Mouse (Mus musculus): ENCODE measurements around the gene Fam160b1.

Fam160b1 gene

DNA sequence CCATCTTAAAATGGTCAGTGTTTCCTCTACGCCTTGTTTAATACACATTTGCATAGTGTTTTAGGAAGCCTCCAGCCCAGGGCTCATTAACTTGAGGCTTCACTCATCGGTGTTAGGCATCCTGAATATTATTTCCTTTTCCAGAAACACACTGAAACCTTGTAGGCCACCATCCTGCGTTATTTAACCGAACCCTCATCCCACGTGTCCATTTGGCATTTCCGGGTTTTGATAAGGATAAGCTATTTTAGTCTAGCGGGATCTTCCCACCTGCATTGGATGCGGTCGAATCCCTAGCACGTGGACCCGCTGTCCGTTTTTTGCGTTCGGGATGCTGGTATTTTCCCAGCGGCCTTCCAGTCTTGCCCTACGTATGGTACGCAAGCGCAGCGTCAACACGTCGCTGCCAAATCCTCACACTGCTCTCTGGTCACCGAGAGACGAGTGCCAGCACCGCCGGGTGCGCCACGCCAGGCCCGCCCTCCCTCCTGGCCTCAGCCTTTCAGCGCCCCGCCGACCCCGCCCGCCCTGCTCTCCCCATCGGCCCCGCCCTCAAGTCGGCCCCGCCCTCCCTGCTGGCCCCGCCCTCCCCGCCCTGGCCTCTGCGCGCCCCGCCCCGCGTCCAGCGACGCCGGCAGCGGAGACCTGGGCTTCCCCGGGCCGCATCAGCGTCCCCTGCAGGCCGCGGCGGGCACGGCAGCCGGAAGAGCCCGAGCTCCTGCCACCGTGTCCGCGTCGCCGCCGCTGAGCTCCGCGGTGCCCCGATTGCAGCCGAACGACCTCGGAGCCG, at the start of gene Fam160b1:
Gene Fam160b1, plus strand, starts transcription at position 340 of the 790 bp plus-strand sequence.
- CTCF ChIA-PET: interaction anchor here (0.6 kb wide), 1 partner anchor 35 kb away, joined by 3 read pairs; no protein-coding TSS in a partner anchor

DNA sequence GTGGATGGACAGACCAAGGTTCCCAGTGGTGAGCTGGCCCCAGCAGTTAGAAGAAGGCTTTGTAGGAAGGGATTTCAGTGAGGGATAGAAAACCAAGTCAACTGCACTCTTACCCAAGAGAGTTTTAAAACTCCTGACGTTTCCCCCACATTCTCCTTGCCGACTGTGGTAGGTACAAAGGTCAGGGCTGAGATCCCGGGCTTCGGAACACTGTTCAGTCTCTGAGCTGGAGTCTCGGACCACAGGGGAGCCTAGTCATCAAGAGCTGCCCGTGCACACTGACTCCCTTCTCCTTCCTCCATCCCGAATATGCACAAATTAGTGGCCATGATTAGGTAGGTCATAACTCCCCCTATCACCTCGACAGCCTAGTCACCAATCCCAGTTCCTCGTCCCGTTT, 47.3 kb upstream of the Fam160b1 start:
- CTCF ChIA-PET: no interaction called here

DNA sequence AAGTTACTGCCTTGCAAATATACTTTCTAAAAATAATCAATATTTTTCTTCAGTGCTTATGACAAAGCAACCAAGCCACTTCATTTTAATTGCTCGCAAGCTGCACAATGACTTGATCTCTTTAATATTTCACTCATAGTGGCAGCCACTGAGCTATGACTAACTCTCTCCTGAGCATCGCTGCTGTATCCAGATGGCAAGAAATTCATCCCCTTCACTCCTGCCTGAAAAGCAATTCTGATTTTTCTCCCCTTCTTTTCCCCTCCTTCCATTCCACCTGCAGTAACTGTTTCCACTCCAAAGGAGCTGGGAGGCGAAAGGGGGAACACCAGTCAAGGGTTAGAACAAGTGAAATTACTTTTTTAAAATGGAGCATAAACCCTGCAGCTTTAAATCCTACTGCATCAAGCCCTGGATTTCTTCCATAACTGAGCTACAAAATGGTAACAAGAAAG, 46.6 kb upstream of the Fam160b1 start:
- CTCF ChIA-PET: no interaction called here

DNA sequence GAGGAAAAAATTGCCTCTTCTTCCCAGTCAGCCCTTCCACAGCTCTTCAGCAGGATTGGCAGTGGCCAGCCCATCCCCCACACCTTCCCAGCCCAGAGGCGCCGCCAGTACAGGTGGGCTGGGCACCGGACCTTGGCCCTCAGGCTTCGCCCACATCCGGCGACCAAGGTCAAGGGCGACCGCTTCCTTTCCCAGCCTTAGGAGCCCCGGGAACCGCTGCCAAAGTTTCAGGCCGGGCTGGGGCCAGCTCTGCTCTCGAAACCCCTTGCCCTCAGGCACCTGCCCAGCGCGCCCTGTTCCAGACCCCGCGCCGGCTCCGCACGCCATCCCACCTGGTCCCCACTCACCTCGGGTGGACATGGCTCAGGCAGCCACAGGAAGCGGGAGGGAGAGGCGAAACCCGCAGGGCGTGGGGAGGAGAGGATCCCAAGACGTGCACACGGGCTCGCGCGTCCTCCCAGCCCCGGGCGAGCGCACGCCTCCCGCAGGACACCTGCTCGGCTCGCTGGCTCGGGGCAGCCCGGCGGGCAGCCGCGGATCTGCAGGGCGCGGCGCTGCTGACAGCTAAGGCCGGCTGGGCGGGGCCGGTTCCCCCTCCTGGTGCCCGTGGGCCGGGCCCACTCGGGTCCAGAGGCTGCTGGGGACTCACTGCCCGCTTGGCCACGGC, 46.0 kb upstream of the Fam160b1 start, which contains the start of gene Ablim1:
Gene Ablim1, minus strand, starts transcription at position 574 of the 667 bp plus-strand sequence.
- CTCF ChIA-PET: interaction anchor here (1.0 kb wide), 1 partner anchor 229 kb away, joined by 4 read pairs; no protein-coding TSS in a partner anchor

DNA sequence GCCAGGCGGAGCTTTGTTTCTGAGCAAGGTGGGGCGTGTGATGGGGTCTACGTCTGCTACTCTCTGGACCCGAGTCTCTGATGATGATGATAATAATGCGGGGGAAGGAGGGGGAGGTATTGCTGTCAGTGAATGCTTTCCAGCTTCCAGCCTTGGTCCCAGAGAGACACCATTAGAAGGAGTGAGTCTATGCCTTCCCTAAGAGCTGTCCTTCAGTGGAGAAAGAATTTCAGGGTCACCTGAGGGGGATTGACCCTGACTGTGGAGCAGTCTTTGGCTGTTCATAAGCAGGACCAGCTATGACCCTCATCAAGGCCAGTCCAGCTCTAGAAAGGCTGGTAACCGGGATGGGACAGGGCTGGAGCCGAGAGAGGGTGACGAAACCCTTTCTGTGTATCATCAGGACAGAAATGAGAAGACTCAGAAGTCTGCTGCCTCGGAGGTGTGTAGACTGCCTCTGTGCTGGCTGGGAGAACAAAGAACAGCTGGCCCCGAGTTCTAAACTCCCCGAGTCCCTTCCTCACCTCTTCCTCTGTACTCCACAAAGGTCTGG, 45.4 kb upstream of the Fam160b1 start:
- CTCF ChIA-PET: interaction anchor here (0.6 to 1.0 kb wide), 2 partner anchors 89 to 229 kb away, joined by 3 to 4 read pairs; no protein-coding TSS in a partner anchor

DNA sequence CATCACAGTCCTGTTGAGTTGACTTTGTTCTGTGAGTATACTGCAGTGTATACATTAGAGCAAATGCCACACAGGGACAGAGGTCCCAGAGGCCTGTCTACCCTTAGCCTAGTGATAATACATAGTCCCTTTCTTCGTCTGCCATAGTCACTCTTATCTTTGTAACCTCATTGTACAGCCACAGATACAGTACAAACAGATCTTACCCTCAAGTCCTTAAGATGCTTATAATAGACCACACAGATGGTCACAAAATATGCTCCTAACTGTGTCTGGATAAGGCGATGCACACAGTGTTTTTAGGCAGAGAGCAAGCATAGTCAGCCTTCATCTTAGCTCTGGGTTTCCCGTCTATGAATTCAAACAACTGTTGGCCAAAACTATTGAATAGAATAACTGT, 43.9 kb upstream of the Fam160b1 start:
- CTCF ChIA-PET: no interaction called here

DNA sequence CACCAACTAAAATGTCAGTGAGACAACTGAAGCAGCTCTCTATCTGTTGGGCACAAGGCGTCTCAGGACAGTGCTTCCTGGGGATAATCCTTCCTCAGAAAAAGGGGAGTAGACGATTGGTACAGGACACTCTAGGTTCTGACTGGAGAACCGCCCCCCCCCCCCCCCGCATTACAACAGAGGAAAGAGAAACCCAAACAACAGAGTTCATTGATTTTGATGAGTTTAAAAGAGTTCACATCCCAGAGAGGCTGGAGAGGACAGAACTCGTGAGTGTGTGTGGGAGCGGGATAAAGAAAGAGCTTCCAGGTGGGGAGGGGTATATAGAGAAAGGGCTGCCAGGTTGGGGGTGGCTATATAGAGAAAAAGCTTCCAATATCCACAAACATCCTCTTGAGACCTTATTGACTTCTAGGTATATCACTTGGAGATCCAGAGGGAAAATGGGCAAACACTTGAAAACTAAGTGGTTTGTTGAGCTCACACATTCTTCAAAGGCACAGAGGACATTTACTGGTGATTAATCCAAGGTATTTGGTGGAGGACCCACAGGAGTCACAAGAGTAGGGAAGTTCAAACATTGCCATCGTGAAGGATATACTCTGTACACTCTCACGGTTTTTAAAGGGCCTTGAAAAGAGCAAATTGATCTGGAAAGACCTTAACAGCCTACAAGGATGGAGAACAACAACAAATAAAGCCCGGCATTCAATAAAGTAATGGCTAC, 39.7 kb upstream of the Fam160b1 start:
- CTCF ChIA-PET: interaction anchor here (0.6 to 0.8 kb wide), 4 partner anchors 9 to 441 kb away, joined by 3 to 15 read pairs (median 7); no protein-coding TSS in a partner anchor

DNA sequence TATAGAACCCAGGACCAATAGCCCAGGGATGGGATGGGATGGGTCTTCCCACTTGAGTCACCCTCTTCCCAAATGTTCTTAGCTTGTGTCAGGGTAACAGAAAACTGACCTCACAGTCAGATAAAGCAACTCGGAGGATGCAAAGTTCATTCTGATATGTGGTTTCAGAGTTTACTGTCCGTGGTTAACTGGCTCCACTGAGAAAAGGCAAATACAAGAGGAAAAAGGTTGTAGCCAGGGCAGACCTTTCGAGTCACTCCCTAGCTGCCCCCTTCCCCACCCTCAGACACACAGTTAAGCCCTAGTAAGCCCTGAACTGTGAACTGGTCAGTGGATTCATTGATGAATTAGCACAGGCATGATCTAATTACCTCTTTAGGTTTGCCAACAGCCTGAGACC, 38.6 kb upstream of the Fam160b1 start:
- CTCF ChIA-PET: interaction anchor here (0.7 kb wide), 1 partner anchor 8 kb away, joined by 3 read pairs; no protein-coding TSS in a partner anchor

DNA sequence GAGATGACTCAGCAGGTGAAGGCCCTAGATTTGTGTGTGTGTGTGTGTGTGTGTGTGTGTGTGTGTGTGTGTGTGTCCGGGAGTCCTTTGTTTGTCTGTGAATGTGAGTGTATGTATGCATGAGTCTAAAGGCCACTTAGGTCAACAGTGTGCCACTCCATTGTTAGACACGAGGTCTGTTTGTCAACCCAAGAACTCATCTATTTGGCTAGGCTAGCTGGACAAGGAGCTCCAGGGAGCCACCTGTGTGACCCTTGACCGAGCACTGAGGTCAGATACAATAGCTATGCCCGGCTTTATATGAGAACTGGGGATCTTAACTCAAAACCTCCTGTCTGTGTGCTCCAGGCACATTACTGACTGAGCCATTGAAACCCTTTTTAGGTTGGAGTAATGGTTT, 38.0 kb upstream of the Fam160b1 start:
- CTCF ChIA-PET: no interaction called here

DNA sequence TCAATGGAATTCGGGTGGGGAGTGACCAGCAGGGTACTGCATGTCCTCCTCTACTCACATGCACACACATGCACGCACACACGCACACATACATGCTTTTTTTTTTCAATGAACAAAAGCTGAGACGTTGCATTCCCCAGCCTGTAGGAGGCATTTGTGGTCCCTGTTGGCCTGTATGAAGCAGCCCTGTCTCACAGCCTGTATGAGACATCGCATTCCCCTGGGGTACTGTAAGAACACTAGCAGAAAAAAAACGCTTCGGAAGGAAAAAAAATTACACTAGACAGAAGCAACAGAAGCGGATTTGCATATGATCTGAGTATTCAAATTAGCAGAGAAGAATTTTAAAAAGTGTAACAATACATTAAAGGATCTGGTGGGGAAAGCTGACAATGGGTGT, 37.4 kb upstream of the Fam160b1 start:
- CTCF ChIA-PET: no interaction called here

DNA sequence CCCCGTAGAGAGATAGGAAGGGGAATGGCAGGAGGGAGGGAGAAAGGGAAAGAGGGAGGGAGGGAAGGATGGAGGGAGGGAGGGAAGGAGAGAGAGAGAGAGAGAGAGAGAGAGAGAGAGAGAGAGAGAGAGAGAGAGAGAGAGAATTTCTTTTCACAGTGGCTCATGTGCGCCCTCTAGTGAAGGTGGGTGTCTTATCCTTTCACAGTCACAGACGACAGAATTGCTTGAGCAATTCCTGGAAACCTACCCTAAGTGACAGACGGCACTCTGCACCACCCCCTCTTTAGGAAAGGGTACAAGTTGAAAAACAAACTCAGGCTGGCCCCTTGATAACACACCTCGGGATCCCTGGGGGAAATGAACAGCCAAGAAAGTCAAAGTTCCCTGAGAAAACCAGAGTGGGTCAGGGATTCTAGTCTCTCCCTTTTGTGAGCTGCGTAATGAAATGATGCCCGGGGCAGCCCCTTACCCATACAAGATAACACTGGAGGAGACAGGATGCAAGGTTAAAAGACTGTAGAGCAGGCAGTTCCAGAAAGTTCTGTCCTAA, 34.7 kb upstream of the Fam160b1 start:
- CTCF ChIA-PET: interaction anchor here (0.6 kb wide), 1 partner anchor 188 kb away, joined by 11 read pairs; no protein-coding TSS in a partner anchor

DNA sequence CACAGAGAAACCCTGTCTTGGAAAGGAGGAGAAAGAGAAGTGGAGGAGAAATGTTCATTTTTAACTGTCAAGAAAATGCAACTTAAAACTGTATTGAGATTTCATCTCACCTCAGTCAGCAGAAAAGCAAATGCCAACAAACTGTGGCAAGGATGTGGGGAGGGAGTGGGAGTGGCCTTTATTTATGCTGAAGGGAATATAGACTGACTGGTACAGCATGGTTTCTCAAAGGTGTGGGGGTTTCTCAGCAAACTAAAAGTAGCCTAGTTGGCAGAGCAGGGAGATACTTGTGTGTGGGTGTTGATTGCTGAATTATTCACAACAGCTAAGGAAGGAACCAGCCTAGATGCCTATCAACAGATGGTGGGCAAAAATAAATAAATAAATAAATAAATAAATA, 32.8 kb upstream of the Fam160b1 start:
- CTCF ChIA-PET: interaction anchor here (0.7 to 1.0 kb wide), 2 partner anchors 166 to 1993 kb away, joined by 3 read pairs; no protein-coding TSS in a partner anchor

DNA sequence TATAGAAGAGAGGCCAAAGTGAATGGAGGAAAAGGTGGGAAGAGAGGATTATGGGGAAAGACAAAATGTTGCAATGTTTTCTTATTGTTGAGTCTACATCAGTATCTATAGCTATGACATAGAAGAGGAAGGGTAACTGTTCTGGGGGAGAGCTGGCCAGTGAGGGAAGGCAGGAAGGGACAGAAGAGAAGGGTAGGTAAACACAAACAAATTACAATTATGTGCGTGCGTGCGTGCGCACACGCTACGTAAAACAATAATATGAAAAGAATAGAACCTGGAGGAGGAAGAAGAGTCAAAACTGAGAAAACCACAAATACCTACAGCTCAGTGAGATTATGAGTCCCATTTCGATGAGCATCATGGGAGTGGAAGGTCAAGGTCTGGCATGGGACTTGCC, 32.2 kb upstream of the Fam160b1 start:
- CTCF ChIA-PET: interaction anchor here (0.6 to 1.0 kb wide), 3 partner anchors 23 to 1993 kb away, joined by 3 read pairs; no protein-coding TSS in a partner anchor

DNA sequence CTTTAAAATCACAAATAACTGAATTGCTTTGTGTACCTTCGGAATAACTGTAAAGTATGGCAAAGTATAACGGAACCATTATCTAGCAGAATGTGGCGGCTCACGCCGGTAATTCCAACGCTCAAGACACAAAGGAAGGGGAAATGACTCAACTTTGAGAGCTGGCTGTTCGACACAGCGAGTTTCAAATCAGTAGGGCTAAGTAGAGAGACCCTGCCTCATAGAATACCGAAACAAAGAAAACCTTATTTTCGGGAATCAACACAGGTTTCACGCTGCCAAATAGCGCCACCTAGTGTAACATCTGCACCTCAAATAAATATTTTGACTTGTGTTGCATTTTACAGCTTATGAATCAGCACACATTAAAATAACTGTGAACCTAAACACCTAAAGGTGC, 31.7 kb upstream of the Fam160b1 start:
- CTCF ChIA-PET: interaction anchor here (0.6 to 1.2 kb wide), 5 partner anchors 24 to 167 kb away, joined by 3 to 7 read pairs (median 3); no protein-coding TSS in a partner anchor

DNA sequence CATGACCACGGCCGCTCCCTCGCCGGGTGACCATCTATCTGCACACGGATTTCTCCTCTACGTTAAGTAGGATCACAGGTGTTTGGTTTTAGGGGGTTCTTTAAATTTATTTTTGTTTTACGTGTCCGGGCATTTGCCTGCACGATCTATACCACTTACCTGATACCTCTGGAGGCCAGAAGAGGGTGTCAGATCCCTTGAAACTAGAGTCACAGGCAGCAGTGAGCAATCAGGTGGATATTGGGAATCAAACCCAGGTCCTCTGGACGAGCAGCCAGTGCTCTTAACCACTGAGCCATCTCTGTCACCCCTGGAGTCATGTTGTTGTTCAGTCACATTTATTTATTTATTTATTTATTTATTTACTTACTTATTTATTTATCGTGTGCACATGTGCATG, 30.2 kb upstream of the Fam160b1 start:
- CTCF ChIA-PET: interaction anchor here (0.6 kb wide), 1 partner anchor 9 kb away, joined by 3 read pairs; no protein-coding TSS in a partner anchor

DNA sequence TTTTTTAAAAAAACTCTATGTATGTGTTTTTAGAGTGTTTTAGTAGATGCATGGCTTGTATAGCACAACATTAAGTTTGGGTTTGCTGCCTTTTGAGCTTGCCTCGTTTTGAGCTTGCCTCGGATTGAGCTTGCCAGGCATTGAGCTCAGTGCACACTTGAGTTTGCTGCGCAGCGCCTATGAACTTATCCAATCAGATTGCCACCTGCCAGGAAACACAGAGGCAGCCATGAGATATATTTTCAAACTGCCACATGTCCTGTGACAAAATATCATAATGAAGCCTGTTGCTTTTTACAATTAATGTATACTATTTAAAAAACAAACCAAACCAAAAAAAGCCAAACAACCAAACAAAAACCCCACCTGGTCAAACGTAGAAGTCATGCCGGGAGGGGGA, 29.2 kb upstream of the Fam160b1 start:
- CTCF ChIA-PET: no interaction called here

DNA sequence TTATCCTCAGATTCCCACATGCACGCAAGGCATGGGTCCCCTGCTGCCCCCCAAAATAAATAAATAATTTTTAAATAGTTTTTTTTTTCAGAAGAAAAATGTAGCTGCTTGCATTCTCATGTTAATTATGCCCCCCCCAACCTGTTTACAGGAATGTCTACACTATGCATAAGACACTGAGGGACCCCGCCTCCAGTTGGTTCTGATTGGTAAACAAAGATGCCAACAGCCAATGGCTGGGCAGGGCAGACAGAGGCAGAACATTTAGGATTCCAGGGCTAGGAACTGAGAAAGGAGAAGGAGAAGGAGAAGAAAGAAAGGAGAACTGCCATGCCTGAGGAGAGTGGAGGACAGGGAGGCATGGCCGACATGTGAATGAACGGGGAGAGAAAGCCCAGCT, 27.1 kb upstream of the Fam160b1 start:
- CTCF ChIA-PET: no interaction called here

DNA sequence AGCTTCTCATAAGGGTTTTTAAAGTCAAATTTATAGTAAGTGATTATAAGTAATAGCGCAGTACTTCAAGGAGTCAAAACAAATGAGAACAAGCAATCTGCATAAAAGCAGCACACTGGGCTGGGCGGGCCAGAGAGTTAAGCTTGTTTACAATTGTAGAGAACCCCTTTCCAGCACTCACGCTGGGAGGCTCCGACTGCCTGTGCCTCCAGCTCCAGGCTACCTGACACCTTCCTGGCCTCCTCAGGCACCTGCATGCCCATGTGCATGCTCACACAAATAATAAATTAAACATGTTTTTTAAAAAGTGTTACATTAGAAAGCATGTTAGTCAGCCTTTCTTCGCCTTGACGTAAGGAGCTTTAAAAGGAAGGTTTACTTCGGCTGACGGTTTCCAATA, 25.3 kb upstream of the Fam160b1 start:
- CTCF ChIA-PET: interaction anchor here (0.6 kb wide), 1 partner anchor 69 kb away, joined by 3 read pairs; no protein-coding TSS in a partner anchor

DNA sequence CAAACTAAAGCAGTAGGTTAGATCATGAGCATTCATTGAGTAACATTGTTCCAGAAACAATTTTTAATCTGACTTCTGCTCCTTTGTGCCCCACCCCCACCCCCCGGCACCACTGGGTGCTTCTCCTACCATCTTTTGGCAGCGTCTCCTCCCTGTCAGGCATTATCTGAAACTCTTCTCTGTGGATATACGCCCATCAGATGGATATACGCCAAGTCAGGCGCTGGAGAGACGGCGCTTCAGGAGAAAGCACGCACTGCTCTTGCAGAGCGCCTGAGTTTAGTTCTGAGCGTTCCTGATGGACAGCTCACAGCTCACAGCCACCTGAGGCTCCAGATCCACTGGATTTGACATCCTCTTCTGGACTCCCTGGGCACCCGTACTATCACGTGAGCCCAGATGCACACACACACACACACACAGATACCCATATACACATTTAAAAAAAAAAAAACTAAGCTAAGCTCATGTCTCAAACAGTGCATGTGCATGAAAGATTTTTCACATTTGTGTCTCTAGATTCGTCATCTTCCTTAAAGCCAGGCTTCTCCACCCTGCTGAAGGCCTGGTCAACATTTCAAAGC, 21.1 kb upstream of the Fam160b1 start:
- CTCF ChIA-PET: interaction anchor here (1.3 kb wide), 1 partner anchor 22 kb away, joined by 5 read pairs; no protein-coding TSS in a partner anchor

Measured in spleen, embryonic (tissue).